Mouse (Mus musculus) lung, embryonic 14.5 days (tissue): ENCODE measurements at regions not wholly inside any gene's neighbourhood (a gene's known extent, or its start where the extent isn't known, plus 50 kb on each side); places are given as distances from the start of the nearest gene placed in this dataset.

ENCODE experiments used
- ATAC-seq: fragments of 200-750 bp; cut with Nextera tagmentation; 2 replicates; pipeline ENCODE4 v1.8.0; 2017; ENCODE audit warnings: mild to moderate bottlenecking, moderate TSS enrichment, moderate library complexity; ENCODE audit not compliant: insufficient read depth
- DNase-seq: peaks from one replicate; pipeline ENCODE4 v3.0.0-alpha.2; 2015
- H3K27ac ChIP-seq: fragments of 300-500 bp; sonication (generic); 2 replicates; pipeline ENCODE4 v1.5.1; 2014; ENCODE audit warnings: low read depth, mild to moderate bottlenecking, moderate library complexity
- H3K27me3 ChIP-seq: fragments of 300-500 bp; sonication (generic); 2 replicates; pipeline ENCODE4 v1.6.1; 2014; ENCODE audit warnings: low read length, control low read depth; ENCODE audit not compliant: insufficient read depth
- H3K36me3 ChIP-seq: fragments of 300-500 bp; sonication (generic); 2 replicates; pipeline ENCODE4 v1.6.1; 2014; ENCODE audit warnings: control low read depth; ENCODE audit not compliant: insufficient read depth
- H3K4me1 ChIP-seq: fragments of 300-500 bp; sonication (generic); 2 replicates; pipeline ENCODE4 v1.6.1; 2014; ENCODE audit warnings: antibody characterized with exemption, control low read depth; ENCODE audit not compliant: insufficient read depth
- H3K4me2 ChIP-seq: fragments of 300-500 bp; sonication (generic); 2 replicates; pipeline ENCODE4 v1.6.1; 2014; ENCODE audit warnings: mild to moderate bottlenecking
- H3K4me3 ChIP-seq: fragments of 300-500 bp; sonication (generic); 2 replicates; pipeline ENCODE4 v1.5.1; 2014; ENCODE audit warnings: low read depth, low read length
- H3K9ac ChIP-seq: fragments of 300-500 bp; sonication (generic); 2 replicates; pipeline ENCODE4 v1.6.1; 2014
- H3K9me3 ChIP-seq: fragments of 300-500 bp; sonication (generic); 2 replicates; pipeline ENCODE4 v1.6.1; 2016; ENCODE audit warnings: low read depth, low read length, control low read depth
- CTCF ChIP-seq: IDR thresholded peaks from 2 replicates; pipeline ENCODE4 v1.5.1; 2016; ENCODE audit warnings: antibody characterized with exemption, low read depth
- WGBS: fragments of 180-500 bp; shearing (Covaris S2); extraction: QIAGEN DNeasy Blood & Tissue Kit; methylation state at CpG from one replicate; pipeline ENCODE4 v1.1.7; 2014; 5-methylcytosine and 5-hydroxymethylcytosine counted together

- 17% methylated on average over 6 of the region's 6 CpGs for WGBS
- no peak overlapping the region for H3K4me3 ChIP-seq
- no peak overlapping the region for H3K9ac ChIP-seq
- no peak for TF ChIP-seq CTCF
- DNase-seq = peak; percentile 75
- peaks cover 16% of the 10 kb centered on the region for H3K4me1 ChIP-seq
- peak; percentile 70; the same call in 1 of the 2 replicates for ATAC-seq
- peak overlapping the region; percentile 86 for H3K27ac ChIP-seq
- H3K4me2 ChIP-seq = 0 out of 2 replicates have a peak overlapping the region, but pooled peaks have one; percentile 10
- H3K36me3 ChIP-seq = no peaks in the 10 kb centered on the region
- H3K9me3 ChIP-seq = no peaks in the 10 kb centered on the region
- H3K27me3 ChIP-seq = no peaks in the 10 kb centered on the region
These were observed 345.9 kb downstream of the Sox4 start for GRCm38 (mm10) chr13:28607551-28608114.

- ATAC-seq (no peak), DNase-seq (no peak)
- Histone ChIP-seq H3K27ac (peak overlapping the region; percentile 86; the same call in 1 of the 2 replicates), H3K4me3 (no peak overlapping the region), H3K36me3 (no peaks in the 10 kb centered on the region), H3K4me1 (peaks cover 16% of the 10 kb centered on the region), H3K9ac (no peak overlapping the region), H3K9me3 (no peaks in the 10 kb centered on the region), H3K4me2 (no peak overlapping the region), H3K27me3 (no peaks in the 10 kb centered on the region)
- WGBS = 79% methylated on average over 1 of the region's 1 CpGs
- no peak for TF ChIP-seq CTCF
These were observed 346.9 kb downstream of the Sox4 start for GRCm38 (mm10) chr13:28606651-28607050.

DNA sequence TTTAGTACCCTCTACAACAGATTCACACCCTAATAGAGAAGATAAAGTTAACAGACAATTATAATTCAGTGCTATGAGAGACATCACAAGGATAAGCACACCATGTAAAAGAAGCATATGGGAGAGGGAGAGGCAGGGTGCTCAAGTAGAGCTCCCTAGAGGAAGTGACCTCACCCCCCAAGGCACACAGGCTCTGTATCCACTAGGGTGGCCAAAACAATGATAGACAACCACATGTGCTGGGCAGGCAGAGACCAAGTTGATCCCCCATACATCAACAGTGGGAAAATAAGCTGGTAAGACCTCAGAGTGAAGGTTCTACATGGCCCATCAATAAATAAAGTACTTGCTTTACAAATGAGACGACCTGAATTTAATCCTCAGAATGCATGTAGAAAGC, 347.7 kb downstream of the Sox4 start:
- Histone ChIP-seq H3K27ac (no peak overlapping the region), H3K9me3 (no peaks in the 10 kb centered on the region), H3K4me1 (peaks cover 17% of the 10 kb centered on the region), H3K9ac (no peak overlapping the region), H3K36me3 (no peaks in the 10 kb centered on the region), H3K27me3 (no peaks in the 10 kb centered on the region), H3K4me2 (no peak overlapping the region), H3K4me3 (no peak overlapping the region)
- ATAC-seq = no peak
- DNase-seq = no peak
- 77% methylated on average over 1 of the region's 1 CpGs for WGBS
- TF ChIP-seq CTCF = no peak

DNA sequence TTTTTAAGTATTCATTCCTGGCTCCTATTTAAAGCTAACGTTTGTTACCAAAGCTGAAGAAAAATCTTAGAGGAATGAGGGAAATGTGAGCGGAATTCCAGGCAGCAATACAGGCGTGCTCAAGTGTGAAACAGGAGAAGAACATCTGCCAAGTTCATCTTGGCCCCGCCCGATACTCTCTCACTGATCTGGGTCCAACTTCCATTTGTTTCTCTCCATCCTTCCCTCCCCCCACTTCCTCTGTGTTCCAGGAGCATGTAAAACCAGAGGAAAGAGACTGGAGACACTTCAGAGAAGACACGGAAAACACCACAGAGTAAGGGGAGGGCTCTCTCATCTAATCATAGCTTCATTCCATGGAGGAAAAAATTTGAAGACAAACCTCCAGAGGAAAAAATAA, 346.7 kb downstream of the Gm11361 start:
- Histone ChIP-seq H3K27ac (peak overlapping the region; percentile 44), H3K4me1 (peaks cover 23% of the 10 kb centered on the region), H3K27me3 (no peaks in the 10 kb centered on the region), H3K36me3 (no peaks in the 10 kb centered on the region), H3K4me2 (peak overlapping the region; percentile 36; the same call in 1 of the 2 replicates), H3K9me3 (no peaks in the 10 kb centered on the region), H3K4me3 (no peak overlapping the region), H3K9ac (no peak overlapping the region)
- TF ChIP-seq CTCF = no peak
- ATAC-seq (peak; percentile 76; the same call in 1 of the 2 replicates), DNase-seq (peak; percentile 89)
- 10% methylated on average over 6 of the region's 6 CpGs for WGBS

DNA sequence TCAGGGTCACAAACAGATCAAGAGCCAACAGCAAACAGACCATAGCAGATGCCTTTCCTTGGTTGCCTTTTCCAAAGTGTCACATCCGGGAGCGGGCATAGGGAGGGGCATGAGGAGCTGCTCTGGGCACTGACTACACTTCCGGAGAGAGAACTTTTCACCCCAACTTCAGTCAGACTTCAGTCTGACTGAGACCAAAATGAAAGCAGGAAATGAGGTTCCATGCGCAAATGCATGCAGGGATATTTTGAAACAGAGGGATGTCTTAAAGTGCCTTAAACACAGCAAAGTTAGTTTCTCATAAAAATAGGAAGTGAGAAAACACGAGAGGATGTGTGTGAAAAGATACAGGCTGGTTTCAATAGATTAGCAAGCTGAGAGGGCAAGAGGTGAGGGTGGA, 343.5 kb downstream of the Gm11361 start:
- H3K9ac ChIP-seq = no peak overlapping the region
- TF ChIP-seq CTCF = no peak
- 30% methylated on average over 5 of the region's 5 CpGs for WGBS
- peak overlapping the region; percentile 21; the same call in 1 of the 2 replicates for H3K27ac ChIP-seq
- no peaks in the 10 kb centered on the region for H3K27me3 ChIP-seq
- peaks cover 6% of the 10 kb centered on the region; the same call in 1 of the 2 replicates for H3K4me1 ChIP-seq
- no peaks in the 10 kb centered on the region for H3K36me3 ChIP-seq
- peak; percentile 67 for DNase-seq
- H3K9me3 ChIP-seq = no peaks in the 10 kb centered on the region
- no peak overlapping the region for H3K4me2 ChIP-seq
- no peak overlapping the region for H3K4me3 ChIP-seq
- no peak for ATAC-seq

DNA sequence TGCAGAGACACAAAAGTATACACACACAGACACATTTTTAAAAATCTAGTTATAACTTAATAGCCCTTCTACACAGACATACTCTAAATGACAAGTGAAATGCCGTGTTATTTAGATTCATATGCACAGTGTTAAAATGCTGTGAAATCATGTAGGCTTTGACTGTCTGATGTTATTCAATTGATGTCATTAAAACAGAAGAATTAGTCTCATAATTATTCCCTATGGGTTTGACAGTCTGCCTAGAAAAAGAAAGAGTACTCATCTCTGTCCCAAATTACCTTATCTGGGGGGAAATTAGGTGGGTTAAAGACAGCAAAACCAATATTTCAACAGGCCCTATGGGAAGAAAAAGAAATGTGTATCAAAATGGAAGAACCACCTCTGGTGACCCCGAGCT, 339.0 kb downstream of the Gm11361 start:
- 0 out of 2 replicates have a peak, but pooled peaks cover 3% of the 10 kb centered on the region for H3K9me3 ChIP-seq
- TF ChIP-seq CTCF = no peak
- no peak overlapping the region for H3K27ac ChIP-seq
- peaks cover 6% of the 10 kb centered on the region; the same call in 1 of the 2 replicates for H3K4me1 ChIP-seq
- no peaks in the 10 kb centered on the region for H3K36me3 ChIP-seq
- no peak overlapping the region for H3K9ac ChIP-seq
- no peak for ATAC-seq
- DNase-seq = no peak
- H3K4me3 ChIP-seq = no peak overlapping the region
- no peaks in the 10 kb centered on the region for H3K27me3 ChIP-seq
- 85% methylated on average over 2 of the region's 2 CpGs for WGBS
- H3K4me2 ChIP-seq = no peak overlapping the region

DNA sequence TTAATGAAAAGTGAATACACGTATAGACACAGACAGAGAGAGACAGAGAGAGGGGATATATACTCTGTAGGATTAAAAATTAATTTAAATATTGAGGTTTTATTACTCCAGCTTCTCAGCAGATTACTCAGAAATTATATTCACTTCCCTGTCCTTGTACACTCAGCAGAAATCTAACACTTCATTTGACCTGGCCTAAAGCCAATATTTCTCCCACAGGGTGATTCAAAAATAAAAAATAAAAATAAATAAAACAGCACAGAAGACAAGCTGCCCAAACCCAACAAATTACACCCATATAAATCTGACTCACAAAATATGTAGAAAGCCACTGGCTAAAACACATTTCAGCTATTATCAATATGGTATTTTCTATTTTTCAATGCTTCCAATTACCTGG, 334.8 kb downstream of the Gm11361 start:
- H3K9ac ChIP-seq = no peak overlapping the region
- no peak overlapping the region for H3K27ac ChIP-seq
- 0 out of 2 replicates have a peak, but pooled peaks cover 3% of the 10 kb centered on the region for H3K9me3 ChIP-seq
- no peak overlapping the region for H3K4me2 ChIP-seq
- no peak for ATAC-seq
- 59% methylated on average over 1 of the region's 1 CpGs for WGBS
- peak; percentile 66 for DNase-seq
- no peak overlapping the region for H3K4me3 ChIP-seq
- no peaks in the 10 kb centered on the region for H3K36me3 ChIP-seq
- TF ChIP-seq CTCF = no peak
- H3K27me3 ChIP-seq = no peaks in the 10 kb centered on the region
- no peaks in the 10 kb centered on the region for H3K4me1 ChIP-seq
